Mouse (Mus musculus) embryonic facial prominence, embryonic 15.5 days (tissue): ENCODE data around the gene Shc3. TPM values are rescaled to one million over a fixed set of nuclear protein-coding genes. Genes with fewer than 3 reads are reported as not detected.
A peak's percentile ranks its signal among the peaks of the same experiment; 100 is the strongest.

ENCODE experiments used
- ATAC-seq: fragments of 200-750 bp; cut with Nextera tagmentation; 2 replicates; pipeline ENCODE4 v1.8.0; 2017; ENCODE audit warnings: low read depth, moderate TSS enrichment; ENCODE audit not compliant: insufficient number of reproducible peaks, low FRiP score, low TSS enrichment
- H3K27ac ChIP-seq: fragments of 300-500 bp; sonication (generic); replicated peaks from 2 replicates; pipeline ENCODE4 v1.5.1; 2015; ENCODE audit warnings: mild to moderate bottlenecking, inconsistent platforms
- H3K27me3 ChIP-seq: fragments of 300-500 bp; sonication (generic); 2 replicates; pipeline ENCODE4 v1.6.1; 2015; ENCODE audit warnings: inconsistent platforms
- H3K36me3 ChIP-seq: fragments of 300-500 bp; sonication (generic); 2 replicates; pipeline ENCODE4 v1.6.1; 2015; ENCODE audit warnings: mild to moderate bottlenecking, inconsistent platforms
- H3K4me1 ChIP-seq: fragments of 300-500 bp; sonication (generic); 2 replicates; pipeline ENCODE4 v1.6.1; 2015; ENCODE audit warnings: inconsistent platforms
- H3K4me2 ChIP-seq: fragments of 300-500 bp; sonication (generic); replicated peaks from 2 replicates; pipeline ENCODE4 v1.6.1; 2015; ENCODE audit warnings: mild to moderate bottlenecking, inconsistent platforms
- H3K4me3 ChIP-seq: fragments of 300-500 bp; sonication (generic); replicated peaks from 2 replicates; pipeline ENCODE4 v1.5.1; 2015; ENCODE audit warnings: mild to moderate bottlenecking, inconsistent platforms
- H3K9ac ChIP-seq: fragments of 300-500 bp; sonication (generic); 2 replicates; pipeline ENCODE4 v1.6.1; 2015; ENCODE audit warnings: inconsistent platforms
- H3K9me3 ChIP-seq: fragments of 300-500 bp; sonication (generic); replicated peaks from 2 replicates; pipeline ENCODE4 v1.6.1; 2016; ENCODE audit warnings: inconsistent platforms
- WGBS: fragments of 180-500 bp; shearing (Covaris S2); methylation state at CpG from one replicate; pipeline ENCODE4 v1.1.7; 2015; 5-methylcytosine and 5-hydroxymethylcytosine counted together
- polyA plus RNA-seq: library from polyadenylated mRNA; unstranded; fragments of >200 nt; fragmentation: Nextera tagmentation; extraction: Ambion mirVana; gene quantifications from 2 replicates; pipeline ENCODE4 v1.2.1, GENCODE M21; 2015

Gene Shc3
- polyA plus RNA-seq, 1 experiment from 2014 or later, result 1.4 TPM

DNA sequence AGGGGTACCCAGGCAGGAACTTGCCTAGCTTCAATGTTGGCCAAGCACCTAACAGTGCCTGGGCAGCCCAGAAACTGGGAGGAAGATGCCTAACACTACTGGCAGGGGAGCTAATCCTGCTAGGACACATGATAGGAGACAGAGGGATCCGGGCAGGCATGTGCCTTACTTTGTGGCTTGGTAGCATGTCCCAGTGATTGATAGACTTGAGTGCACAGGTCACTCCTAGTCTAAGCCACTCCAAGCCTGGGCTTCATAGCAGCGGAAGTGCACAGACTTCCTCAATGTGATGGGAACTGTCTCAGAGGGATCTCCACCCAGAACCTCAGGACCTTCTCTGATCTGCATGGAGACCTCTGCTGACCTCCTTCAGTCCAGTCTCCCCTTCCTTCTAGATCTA is 134.1 kb downstream of the Shc3 start:
- Histone ChIP-seq H3K4me3 (no peak overlapping the region), H3K4me2 (no peak overlapping the region), H3K27me3 (no peaks in the 10 kb centered on the region), H3K27ac (no peak overlapping the region), H3K36me3 (no peaks in the 10 kb centered on the region), H3K4me1 (no peaks in the 10 kb centered on the region), H3K9ac (no peak overlapping the region), H3K9me3 (no peaks in the 10 kb centered on the region)
- WGBS, result 70% methylated on average over 2 of the region's 2 CpGs
- ATAC-seq, result no peak

DNA sequence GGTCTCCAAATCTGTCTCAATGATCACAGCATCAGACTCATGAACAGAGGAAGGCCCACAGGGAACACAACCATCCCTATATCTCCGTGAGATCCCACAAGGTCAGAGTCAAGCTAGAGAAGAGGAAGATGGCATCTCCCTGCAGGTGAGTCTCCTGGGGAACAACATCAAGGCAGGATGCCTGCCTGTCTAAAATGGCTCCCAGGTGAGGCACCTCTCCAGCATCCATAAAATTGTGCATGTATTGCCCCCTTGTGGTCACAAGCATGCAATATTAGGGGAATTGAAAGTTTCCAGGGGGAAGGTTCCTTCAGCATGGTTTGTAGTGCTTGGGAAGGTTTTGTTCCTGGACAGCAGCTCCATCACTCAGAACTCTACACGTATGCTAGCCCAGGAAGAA is 134.8 kb downstream of the Shc3 start:
- Histone ChIP-seq H3K36me3 (no peaks in the 10 kb centered on the region), H3K4me2 (no peak overlapping the region), H3K27ac (no peak overlapping the region), H3K27me3 (no peaks in the 10 kb centered on the region), H3K9ac (no peak overlapping the region), H3K4me1 (no peaks in the 10 kb centered on the region), H3K4me3 (no peak overlapping the region), H3K9me3 (no peaks in the 10 kb centered on the region)
- 54% methylated on average over 2 of the region's 2 CpGs for WGBS
- no peak for ATAC-seq

DNA sequence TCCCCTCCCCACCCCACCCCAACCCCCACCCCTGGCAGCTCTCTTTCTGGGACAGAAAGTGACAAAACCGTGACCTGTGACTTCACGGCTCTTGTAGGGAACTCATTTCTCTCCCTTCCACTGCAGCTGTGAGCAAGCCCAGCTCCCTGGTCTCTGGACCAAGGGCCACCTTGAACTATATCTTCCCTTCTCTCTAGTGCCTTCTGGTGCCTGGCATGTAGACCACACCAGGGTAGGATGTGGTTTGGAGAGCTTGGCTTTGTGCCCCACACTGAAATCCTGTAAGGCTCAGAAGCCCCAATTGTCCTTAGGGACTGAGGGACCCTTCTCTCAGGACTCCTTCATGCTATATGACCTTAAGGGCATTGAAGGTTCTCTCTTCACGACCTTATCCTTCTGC is 135.8 kb downstream of the Shc3 start:
- Histone ChIP-seq H3K4me1 (no peaks in the 10 kb centered on the region), H3K27ac (no peak overlapping the region), H3K27me3 (no peaks in the 10 kb centered on the region), H3K4me3 (no peak overlapping the region), H3K4me2 (no peak overlapping the region), H3K9me3 (no peaks in the 10 kb centered on the region), H3K9ac (no peak overlapping the region), H3K36me3 (no peaks in the 10 kb centered on the region)
- no peak for ATAC-seq
- WGBS, result 51% methylated on average over 3 of the region's 3 CpGs

DNA sequence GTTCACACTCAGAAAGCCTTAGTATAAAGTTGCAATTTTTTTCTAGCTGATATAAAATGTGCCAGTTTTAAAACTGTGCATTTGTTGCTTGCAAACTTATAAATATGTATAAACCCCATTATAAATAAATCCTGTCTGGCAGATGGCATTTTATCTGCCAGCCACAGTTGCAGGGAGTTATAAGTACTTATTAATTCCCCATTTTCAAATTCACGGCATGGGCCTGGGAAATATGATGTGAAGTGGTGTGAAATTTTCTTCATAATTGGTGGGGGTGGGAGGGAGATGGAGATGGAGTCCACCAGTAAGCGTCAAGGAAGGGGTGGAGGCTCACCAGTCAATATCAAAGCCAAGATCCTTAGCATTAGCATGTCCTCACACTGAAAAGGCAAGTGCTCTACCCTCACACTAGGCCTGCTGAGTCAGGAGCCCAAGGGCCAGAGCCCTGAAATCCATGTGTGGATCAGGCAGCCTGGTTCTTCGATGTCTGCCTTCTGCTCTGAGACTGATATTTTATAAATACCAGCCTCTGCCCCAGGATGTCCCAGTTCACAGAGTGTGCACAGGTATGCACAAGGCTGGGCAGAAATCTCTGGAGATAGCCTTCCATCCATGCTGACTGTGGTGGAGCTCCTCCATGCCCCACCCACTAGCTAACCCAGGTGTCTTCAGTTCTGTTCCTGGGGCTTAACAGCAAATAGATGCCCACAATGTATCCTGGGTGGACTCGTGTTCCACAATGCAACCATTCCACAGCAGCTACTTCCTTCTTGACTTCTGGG is 143.4 kb downstream of the Shc3 start:
- Histone ChIP-seq H3K4me3 (no peak overlapping the region), H3K9ac (no peak overlapping the region), H3K4me2 (no peak overlapping the region), H3K27me3 (no peaks in the 10 kb centered on the region), H3K27ac (no peak overlapping the region), H3K36me3 (peaks cover 24% of the 10 kb centered on the region), H3K4me1 (peaks cover 5% of the 10 kb centered on the region), H3K9me3 (no peaks in the 10 kb centered on the region)
- WGBS, result 74% methylated on average over 4 of the region's 4 CpGs
- ATAC-seq, result no peak

DNA sequence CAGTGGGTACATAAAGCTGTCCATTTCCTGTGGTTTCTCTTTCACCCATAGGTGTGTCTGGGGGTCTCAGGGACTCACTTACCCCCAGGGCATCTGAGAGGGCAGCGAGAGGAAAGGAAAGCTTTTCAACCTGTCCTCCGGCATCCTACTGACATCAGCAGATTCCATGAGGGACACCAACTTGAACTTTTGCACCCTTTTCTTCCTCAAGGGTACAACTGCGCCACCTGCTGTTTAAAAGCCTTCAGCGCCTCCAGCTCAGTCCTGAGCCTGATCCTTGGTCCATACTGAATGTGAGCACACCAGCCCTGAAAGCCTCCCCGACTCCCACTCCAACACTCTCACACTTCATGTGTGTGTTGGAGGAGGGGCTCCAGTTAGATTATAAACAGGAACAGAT is 144.6 kb downstream of the Shc3 start:
- 14% methylated on average over 5 of the region's 5 CpGs for WGBS
- peaks cover 36% of the 10 kb centered on the region for H3K36me3 ChIP-seq
- H3K9ac ChIP-seq, result no peak overlapping the region
- peaks cover 5% of the 10 kb centered on the region for H3K4me1 ChIP-seq
- H3K9me3 ChIP-seq, result no peaks in the 10 kb centered on the region
- no peak for ATAC-seq
- H3K4me3 ChIP-seq, result no peak overlapping the region
- no peaks in the 10 kb centered on the region for H3K27me3 ChIP-seq
- no peak overlapping the region for H3K27ac ChIP-seq
- no peak overlapping the region for H3K4me2 ChIP-seq

DNA sequence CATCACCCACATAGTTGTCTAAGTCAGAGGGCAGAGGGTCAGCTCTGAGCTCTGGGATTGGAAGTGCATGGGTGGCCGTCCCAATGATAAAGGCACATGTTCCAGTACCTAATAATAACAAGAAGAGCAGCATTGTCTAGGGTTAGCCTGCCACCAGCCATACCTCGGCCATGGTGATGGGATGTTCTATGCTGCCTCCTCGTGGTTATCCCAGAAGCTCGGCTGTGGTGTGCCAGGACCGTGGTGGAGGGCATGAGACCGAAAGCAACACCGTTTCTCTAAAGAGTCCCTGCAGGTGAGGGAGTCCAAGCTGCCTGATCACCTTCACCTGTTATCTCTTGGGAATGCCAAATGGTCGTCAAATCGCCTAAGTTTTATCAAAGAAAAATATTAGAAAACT is 145.6 kb downstream of the Shc3 start:
- Histone ChIP-seq H3K36me3 (peaks cover 46% of the 10 kb centered on the region), H3K9me3 (no peaks in the 10 kb centered on the region), H3K4me1 (peaks cover 8% of the 10 kb centered on the region), H3K4me3 (no peak overlapping the region), H3K9ac (no peak overlapping the region), H3K4me2 (no peak overlapping the region), H3K27ac (no peak overlapping the region), H3K27me3 (no peaks in the 10 kb centered on the region)
- ATAC-seq, result no peak
- WGBS, result 75% methylated on average over 9 of the region's 9 CpGs

DNA sequence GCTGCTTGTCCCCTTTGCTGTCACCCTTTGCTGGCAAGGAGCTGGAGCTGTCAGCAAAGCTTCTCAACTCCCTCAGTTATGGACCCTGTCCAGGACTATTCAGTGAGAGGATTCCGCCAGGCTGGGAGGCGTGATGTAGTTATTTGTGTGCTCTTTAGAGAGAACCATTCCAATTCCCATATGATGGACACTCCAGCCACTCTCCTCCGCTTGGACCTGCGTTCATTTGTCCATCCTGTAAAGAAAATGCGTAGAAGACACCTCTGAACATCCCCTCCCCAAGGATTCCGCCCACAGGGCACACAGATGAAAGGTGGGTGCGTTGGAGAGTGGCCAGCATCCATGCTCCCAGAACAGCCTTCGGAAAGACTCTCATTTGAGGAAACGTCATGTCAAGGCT is 148.4 kb downstream of the Shc3 start:
- WGBS, result 73% methylated on average over 9 of the region's 9 CpGs
- H3K27ac ChIP-seq, result no peak overlapping the region
- H3K9ac ChIP-seq, result no peak overlapping the region
- H3K36me3 ChIP-seq, result peaks cover 52% of the 10 kb centered on the region
- ATAC-seq, result no peak
- H3K4me2 ChIP-seq, result no peak overlapping the region
- no peaks in the 10 kb centered on the region for H3K27me3 ChIP-seq
- no peak overlapping the region for H3K4me3 ChIP-seq
- no peaks in the 10 kb centered on the region for H3K9me3 ChIP-seq
- peaks cover 35% of the 10 kb centered on the region for H3K4me1 ChIP-seq

DNA sequence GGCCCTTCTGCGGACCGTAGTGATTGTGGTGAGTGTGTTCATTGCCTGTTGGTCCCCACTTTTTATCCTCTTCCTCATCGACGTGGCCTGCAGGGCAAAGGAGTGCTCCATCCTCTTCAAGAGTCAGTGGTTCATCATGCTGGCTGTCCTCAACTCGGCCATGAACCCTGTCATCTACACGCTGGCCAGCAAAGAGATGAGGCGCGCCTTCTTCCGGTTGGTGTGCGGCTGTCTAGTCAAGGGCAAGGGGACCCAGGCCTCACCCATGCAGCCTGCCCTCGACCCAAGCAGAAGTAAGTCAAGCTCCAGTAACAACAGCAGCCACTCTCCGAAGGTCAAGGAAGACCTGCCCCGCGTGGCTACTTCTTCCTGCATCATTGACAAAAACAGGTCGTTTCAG is 149.7 kb downstream of the Shc3 start:
- no peak overlapping the region for H3K27ac ChIP-seq
- no peaks in the 10 kb centered on the region for H3K27me3 ChIP-seq
- 87% methylated on average over 15 of the region's 15 CpGs for WGBS
- H3K4me3 ChIP-seq, result no peak overlapping the region
- H3K4me1 ChIP-seq, result peaks cover 36% of the 10 kb centered on the region
- H3K9ac ChIP-seq, result no peak overlapping the region
- no peak overlapping the region for H3K4me2 ChIP-seq
- 0 out of 2 replicates have a peak, but pooled peaks cover 6% of the 10 kb centered on the region for H3K9me3 ChIP-seq
- no peak for ATAC-seq
- H3K36me3 ChIP-seq, result peaks cover 65% of the 10 kb centered on the region

DNA sequence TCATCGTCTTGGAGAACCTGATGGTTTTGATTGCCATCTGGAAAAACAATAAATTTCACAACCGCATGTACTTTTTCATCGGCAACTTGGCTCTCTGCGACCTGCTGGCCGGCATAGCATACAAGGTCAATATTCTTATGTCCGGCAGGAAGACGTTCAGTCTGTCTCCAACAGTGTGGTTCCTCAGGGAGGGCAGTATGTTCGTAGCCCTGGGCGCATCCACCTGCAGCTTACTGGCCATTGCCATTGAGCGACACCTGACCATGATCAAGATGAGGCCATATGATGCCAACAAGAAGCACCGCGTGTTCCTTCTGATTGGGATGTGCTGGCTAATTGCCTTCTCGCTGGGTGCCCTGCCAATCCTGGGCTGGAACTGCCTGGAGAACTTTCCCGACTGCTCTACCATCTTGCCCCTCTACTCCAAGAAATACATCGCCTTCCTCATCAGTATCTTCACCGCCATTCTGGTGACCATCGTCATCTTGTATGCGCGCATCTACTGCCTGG is 150.2 kb downstream of the Shc3 start:
- 0 out of 2 replicates have a peak, but pooled peaks cover 6% of the 10 kb centered on the region for H3K9me3 ChIP-seq
- H3K9ac ChIP-seq, result no peak overlapping the region
- peaks cover 39% of the 10 kb centered on the region for H3K4me1 ChIP-seq
- H3K36me3 ChIP-seq, result peaks cover 70% of the 10 kb centered on the region
- peak overlapping the region; percentile 36; the same call in 1 of the 2 replicates for H3K4me2 ChIP-seq
- H3K27ac ChIP-seq, result no peak overlapping the region
- no peak for ATAC-seq
- H3K27me3 ChIP-seq, result no peaks in the 10 kb centered on the region
- H3K4me3 ChIP-seq, result no peak overlapping the region
- WGBS, result 78% methylated on average over 19 of the region's 19 CpGs

DNA sequence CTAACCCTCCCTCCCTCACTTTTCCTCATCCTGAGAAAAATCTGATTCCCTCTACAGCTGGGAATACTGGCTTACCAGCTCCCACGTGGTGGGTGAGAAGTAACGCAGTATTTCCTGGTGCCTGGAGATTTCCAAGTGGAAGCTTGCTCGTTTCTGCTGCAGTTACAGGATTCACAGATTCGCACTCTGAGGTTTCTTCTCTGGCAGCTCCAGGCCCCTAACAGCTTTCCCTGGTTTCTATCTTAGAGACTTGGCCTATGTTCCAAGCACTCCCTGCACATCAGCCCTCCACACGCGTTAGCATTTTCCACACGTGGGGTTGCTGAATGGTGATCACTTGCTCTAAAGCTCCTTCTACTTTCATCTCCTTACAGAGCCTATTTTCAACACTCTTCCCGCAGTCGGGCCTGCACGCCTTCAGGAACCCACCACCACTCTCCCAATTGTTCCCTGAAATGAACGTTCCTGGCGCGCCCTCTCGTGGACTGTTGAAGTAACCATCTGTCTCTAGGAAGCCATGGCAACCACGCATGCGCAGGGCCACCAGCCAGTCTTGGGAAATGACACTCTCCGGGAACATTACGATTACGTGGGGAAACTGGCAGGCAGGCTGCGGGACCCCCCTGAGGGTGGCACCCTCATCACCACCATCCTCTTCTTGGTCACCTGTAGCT is 150.8 kb downstream of the Shc3 start:
- peak overlapping the region; percentile 82 for H3K27ac ChIP-seq
- peak overlapping the region; percentile 36 for H3K4me2 ChIP-seq
- peaks cover 70% of the 10 kb centered on the region for H3K36me3 ChIP-seq
- WGBS, result 3% methylated on average over 20 of the region's 20 CpGs
- no peaks in the 10 kb centered on the region for H3K27me3 ChIP-seq
- H3K4me1 ChIP-seq, result peaks cover 45% of the 10 kb centered on the region
- H3K4me3 ChIP-seq, result no peak overlapping the region; the same call in 1 of the 2 replicates
- peak; percentile 64; the same call in 1 of the 2 replicates for ATAC-seq
- H3K9me3 ChIP-seq, result 0 out of 2 replicates have a peak, but pooled peaks cover 6% of the 10 kb centered on the region
- no peak overlapping the region for H3K9ac ChIP-seq

DNA sequence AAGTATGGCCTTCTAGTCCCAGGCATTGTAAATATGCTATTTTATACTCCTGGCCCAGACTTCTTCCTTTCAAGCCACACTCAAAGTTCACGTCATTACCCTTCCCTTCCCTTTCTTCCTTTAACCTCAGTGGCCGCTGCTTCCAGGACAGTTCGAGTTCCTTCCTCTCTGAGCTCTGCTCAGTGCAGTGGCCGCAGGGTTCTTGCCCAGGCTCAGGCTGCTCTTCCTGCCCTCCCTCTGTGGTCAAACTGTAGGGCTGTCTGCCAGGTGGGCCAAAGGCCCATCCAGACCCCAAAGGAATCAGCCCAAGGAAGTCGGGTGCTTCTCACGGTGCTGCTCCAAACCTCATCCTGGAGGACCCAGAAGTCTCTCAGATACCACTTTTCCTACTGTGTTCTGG is 151.4 kb downstream of the Shc3 start:
- no peak overlapping the region for H3K4me3 ChIP-seq
- no peak overlapping the region; the same call in 1 of the 2 replicates for H3K9ac ChIP-seq

More for the DNA sequence above, 151.4 kb downstream of the Shc3 start:
- 0 out of 2 replicates have a peak, but pooled peaks cover 6% of the 10 kb centered on the region for H3K9me3 ChIP-seq
- no peak for ATAC-seq
- H3K4me2 ChIP-seq, result peak overlapping the region; percentile 36
- H3K27me3 ChIP-seq, result no peaks in the 10 kb centered on the region
- peaks cover 51% of the 10 kb centered on the region for H3K4me1 ChIP-seq
- peak overlapping the region; percentile 82 for H3K27ac ChIP-seq
- peaks cover 65% of the 10 kb centered on the region for H3K36me3 ChIP-seq
- WGBS, result 47% methylated on average over 6 of the region's 6 CpGs
